Mouse (Mus musculus) gonadal fat pad, adult 2 months (tissue): ENCODE measurements around the gene Rfc5. TPM values are rescaled to one million over a fixed set of nuclear protein-coding genes. Genes with fewer than 3 reads are reported as not detected.
"Not testable (repeated sequence)": the region's sequence is repeated elsewhere in the genome, so short reads cannot be mapped to it uniquely, and the experiment has no call there.

ENCODE experiments used
- DNase-seq: peaks from one replicate; pipeline ENCODE4 v3.0.0-alpha.2; 2012; ENCODE audit warnings: low read depth
- polyA plus RNA-seq: library from polyadenylated mRNA; depleted of rRNA; stranded (reverse); fragments of >200 nt; gene quantifications from 2 replicates; pipeline ENCODE4 v1.2.3, GENCODE M21; 2012; rRNA removed

The Rfc5 gene
- polyA plus RNA-seq, 1 experiment = 19.8 TPM

DNA sequence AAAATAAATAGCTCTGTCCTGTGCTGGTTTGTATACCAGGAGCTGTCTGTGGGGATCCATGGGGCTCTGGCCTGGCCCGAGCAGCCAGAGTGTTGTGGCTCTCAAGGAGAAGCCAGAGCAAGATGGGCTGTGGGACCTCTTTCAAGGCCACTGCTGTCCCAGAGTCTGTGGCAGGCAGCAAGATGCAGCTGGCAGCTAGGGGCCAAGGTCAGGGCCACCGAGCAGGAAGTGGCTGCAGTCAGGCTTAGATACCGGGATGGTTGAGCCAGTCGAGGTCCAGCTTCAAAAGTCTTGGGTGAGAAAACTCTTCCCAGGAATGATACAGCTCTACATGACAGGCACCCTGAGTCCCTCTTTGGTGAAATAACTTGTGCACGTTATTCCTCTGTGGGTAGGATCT, 41.8 kb downstream of the Rfc5 start:
- no peak for DNase-seq

DNA sequence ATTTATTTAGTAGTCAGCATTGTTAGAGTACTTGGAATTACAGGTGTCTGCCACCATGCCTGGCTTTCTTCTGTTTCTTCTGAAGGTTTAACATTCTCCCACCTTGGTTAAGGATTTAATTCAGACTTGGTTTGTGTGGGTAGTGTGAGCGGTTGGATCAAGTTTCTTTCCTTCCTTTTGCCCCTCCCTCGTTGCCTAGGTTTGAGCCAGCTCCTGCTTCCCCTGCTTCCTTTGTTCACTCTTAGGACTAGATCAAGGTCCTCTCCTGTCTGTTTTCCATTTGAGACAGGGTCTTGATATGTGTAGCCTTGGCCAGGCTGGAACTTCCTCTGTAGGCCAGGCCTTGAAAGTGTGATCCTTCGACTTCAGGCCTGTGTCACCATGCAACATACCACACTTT, 42.6 kb downstream of the Rfc5 start:
- DNase-seq = no peak

DNA sequence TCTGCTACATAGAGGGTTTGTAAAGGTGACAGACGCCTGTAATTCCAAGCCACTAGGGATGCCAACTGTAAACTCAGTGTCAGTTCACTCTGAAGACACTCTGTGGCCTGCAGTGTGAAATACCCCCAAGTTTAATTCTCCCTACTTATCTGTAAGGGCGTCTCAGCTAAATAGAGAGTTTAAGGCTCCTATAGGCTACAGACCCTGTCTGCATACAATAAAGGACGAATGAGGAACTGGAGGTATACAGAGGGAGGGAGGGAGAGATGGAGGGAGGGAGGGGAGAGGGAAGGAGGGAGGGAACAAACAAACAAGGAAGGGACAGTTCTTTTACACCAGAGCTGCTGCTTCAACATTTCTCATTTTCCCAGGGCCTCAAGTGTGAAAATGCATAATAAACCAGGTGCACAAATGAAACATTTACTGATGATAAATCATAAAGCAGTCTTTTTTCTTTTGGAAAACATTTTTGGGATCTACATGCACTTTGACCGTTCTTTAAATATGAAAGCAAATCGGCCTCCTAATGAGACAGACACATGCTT, 43.3 kb downstream of the Rfc5 start:
- no peak for DNase-seq

DNA sequence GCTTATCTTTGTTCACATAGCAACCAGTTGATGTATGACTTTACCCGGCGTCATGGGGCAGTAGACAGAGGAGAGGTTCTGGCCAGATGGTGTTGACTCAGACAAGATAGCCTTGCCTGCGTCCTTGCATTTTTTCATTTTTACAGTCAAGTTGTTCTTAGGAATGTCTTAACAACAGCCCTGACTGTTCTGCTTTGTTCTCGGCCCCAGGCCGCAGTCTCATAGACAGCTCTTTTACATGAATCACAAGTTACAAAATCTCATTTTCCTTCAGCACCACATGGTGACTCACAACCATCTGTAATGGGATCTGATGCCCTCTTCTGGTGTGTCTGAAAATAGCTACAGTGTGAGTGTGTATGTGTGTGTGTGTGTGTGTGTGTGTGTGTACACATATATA, 44.4 kb downstream of the Rfc5 start:
- not testable (repeated sequence) for DNase-seq

DNA sequence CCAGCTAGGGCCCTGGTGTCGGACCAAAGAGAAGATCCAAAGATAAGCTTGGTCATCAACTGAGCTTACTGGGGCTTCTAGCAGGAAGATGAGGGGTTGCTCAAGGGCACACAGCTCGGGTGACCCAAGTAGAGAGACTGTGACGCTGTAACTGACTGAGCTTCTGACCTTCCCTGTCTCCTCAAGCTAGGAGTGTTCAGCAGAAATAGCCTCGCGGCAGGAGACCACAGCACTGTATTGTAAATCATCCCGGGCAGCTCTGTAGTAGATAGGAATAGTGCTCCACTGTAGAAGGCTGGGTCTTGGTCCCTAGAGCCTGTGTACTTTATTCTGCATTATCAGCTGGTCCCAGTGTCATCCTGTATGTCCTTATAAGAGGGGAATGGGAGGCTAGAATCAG, 47.0 kb downstream of the Rfc5 start:
- DNase-seq = no peak

DNA sequence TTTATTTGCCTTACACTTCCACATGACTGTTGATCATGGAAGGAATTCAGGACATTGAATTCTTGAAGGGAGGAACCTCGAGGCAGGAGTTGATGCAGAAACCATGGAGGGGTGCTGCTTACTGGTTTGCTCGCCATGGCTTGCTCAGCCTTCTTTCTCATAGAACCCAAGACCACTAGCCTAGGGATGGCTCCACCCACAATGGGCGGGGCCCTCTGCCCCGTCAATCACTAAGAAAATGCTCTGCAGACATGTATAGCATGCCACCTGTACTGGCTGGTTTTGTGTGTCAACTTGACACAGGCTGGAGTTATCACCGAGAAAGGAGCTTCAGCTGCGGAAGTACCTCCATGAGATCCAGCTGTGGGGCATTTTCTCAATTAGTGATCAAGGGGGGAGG, 48.8 kb downstream of the Rfc5 start:
- no peak for DNase-seq

DNA sequence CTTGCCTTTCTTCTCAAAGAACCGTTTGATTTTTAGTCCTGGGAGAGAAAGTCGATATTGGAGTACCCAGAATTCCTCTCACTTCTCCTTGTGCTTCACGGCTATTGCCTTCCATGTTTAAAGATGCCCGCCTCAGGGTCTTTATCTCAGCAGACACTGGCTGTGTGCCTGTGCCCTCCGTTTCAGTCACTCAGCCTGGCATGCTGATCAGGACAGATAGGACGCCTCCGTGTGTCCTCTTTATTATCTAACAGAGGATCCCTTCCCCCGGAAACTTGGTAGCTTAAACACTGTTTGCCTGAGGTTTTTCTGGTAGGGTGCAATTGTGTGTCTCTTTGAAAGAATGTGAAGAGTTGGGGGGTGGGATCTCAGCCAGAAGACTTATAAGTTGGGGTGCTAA, 50.3 kb downstream of the Rfc5 start:
- no peak for DNase-seq

DNA sequence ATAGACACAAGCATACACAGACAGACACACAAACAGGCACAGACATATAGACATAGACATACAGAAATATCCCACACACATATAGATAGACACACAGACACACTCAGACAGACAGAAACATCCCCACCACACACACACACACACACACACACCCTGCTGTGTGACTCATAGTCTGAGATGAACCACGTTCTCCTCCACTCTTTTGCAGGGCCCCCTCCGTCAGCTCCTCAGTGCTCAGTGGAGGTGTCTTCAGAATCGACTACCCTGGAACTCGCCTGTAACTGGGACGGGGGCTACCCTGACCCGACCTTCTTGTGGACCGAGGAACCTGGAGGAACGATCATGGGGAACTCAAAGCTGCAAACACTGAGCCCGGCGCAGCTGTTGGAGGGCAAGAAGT, 50.8 kb downstream of the Rfc5 start:
- DNase-seq = no peak

DNA sequence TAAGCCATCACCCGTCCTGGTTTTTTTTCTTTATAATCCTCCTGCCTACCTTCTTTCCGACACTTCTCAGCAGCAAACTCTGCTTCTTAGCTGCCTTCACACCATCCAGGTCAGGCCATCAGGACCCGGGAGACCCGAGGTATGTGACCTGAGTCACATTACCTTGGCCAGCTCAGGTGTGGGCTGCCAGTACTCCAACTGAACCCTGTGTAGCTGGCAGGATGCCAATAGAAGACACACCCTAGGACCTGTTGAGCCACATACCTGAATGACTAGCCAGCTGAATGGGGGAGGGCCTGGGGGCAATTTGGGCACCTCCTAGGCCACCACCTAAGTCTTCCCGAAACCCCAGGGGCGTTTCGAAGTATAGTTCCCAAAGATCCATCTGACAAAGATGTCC, 58.4 kb downstream of the Rfc5 start:
- DNase-seq = no peak

Other genes with a start within 250 kb of the Rfc5 start
- gene Pebp1, start 101.4 kb downstream of the Rfc5 start, polyA plus RNA-seq = 1,910 and 2,078 TPM in 2 replicates
- 16.7 and 20.7 TPM in 2 replicates for gene Vsig10, start 70.0 kb downstream of the Rfc5 start, polyA plus RNA-seq
- gene Wsb2, start 31.7 kb downstream of the Rfc5 start, polyA plus RNA-seq = 223 and 249 TPM in 2 replicates
- 0.39 and 0.74 TPM in 2 replicates for gene Ksr2, start 25.0 kb upstream of the Rfc5 start, polyA plus RNA-seq